Mouse (Mus musculus): ENCODE results near the gene Gm21761. TPM values are rescaled to one million over a fixed set of nuclear protein-coding genes. Genes with fewer than 3 reads are reported as not detected.
"Not testable (repeated sequence)": the region's sequence is repeated elsewhere in the genome, so short reads cannot be mapped to it uniquely, and the experiment has no call there.

Gm21761 gene
- total RNA-seq (2021) = not detected
- long read RNA-seq, experiment 1 = 0 reads
- long read RNA-seq, experiment 2 = 0 reads

- not testable (repeated sequence) for DNase-seq
Observed at GRCm38 (mm10) chr13:119929172-119929571, at the start of gene Gm21761. Gene Gm21761 (minus strand): TSS chr13:119929272.

DNA sequence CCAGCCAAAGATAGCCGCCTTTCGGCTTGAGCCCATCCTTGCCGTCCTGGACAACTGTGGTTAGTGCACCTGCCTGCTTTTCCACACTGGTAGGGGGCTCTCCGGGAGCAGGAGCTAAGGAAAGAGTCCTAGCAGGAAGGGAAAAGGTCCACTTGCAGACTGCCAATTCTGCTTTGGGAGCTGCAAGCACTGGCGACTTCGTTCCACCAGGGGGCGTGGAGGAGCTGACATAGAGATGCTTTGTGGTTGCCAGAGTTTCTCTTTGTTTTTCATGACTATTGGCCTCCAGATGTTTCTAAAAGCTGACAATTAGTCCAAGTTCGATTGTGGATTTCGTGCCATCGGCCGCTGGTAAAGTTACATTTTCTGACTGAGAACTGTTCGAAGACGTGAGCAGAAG lies 40.1 kb upstream of the Gm21761 start:
- DNase-seq = not testable (repeated sequence)

DNA sequence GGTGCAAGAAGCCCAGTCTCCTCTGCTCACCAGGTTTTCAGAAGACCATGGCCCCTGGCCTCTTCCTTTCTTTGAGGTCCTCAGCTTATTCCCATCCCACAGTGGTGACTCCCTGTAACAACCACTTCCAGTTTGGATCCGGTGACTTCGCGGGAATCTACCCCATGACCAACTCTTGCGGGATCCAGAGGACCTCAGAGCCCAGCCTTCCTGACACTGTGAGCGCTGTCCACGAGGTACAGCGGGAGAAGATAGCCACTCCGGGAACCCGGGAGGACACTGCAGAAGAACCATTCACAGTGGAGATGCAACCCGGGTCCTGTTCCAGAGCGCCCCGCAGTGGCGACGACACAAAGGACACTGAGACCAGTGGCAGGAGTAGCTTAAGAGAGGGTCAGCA lies 39.1 kb upstream of the Gm21761 start:
- not testable (repeated sequence) for DNase-seq

DNA sequence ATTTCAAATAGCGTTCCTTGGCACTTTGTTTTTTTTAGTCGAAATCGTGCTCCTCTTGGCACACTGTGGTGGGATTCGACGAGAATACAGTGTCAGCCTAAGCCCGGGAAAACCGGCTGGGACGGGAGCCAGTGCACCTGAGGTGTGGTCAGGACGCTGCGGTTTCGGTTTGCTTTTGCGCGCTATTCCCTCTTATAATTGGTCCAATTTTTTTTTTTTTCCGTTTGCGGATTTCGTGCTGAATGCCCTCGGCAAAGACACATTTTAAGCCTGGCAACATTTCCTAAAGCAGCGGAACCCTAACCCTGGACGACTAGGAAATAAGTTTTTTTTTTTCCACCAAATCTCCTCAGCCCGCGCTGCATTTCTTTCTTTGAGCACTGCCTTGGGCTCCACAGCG lies 36.9 kb upstream of the Gm21761 start:
- DNase-seq = peak; percentile 2 to 39

GRCm38 (mm10) chr13:119965302-119965952 lies 36.4 kb upstream of the Gm21761 start:
- DNase-seq = not testable (repeated sequence)

DNA sequence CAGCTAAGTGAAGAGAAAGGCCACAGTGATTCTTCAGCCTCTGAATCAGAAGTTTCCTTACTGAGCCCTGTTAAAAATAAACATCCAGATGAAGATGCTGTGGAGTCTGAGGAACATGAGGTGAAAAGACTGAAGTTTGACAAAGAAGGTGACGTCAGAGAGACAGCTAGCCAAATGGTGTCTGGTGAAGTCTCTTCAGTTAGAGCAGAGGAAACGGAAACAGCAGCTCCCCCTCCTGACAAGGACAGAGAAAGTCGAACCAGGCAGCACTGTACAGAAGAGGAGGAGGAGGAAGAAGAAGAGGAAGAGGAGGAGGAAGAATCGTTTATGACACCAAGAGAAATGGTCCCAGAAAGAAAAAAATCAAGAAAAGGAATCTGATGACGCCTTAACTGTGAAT lies 33.8 kb upstream of the Gm21761 start:
- not testable (repeated sequence) for DNase-seq

- not testable (repeated sequence) for DNase-seq
Observed at GRCm38 (mm10) chr13:119955567-119955966, 26.5 kb upstream of the Gm21761 start.

DNA sequence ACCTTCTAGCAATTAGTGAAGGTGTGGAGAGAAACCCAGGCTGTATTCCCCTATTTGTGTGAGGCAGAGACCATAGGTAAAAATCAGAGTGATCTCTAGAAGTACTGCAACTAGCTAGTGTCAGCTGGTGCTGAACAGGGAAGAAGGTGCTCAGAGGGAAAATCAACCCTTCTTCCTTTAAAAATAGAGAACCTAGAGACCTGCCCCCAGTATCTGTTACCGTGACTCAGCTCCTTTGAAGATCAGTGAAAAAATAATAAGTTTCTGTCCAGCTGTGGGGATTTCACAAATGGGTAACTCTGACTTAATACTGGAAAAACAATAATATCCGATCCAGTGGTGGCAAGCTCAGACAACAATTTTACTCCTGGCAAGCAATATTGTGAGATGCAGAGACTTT lies 26.0 kb upstream of the Gm21761 start:
- DNase-seq = not testable (repeated sequence)

DNA sequence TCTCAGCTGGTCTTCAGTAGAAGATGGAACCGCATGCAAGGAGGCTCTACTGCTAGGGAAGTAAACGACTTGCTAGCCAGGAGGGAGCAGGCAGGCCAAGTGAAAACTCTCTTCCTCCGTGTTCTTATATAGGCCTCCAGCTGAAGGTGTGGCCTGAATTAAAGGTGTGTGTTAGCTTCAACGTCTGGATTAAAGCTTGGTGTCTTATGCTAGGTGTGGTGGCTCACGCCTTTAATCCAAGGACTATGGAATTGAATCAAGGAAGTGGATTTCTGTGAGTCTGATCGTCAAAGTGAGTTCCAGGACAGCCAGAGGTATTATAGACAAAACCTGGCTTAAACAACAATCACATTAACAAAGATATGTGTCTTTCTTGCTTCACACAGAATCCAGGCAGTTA lies 21.6 kb upstream of the Gm21761 start, which contains the start of gene B020031M17Rik:
Gene B020031M17Rik, minus strand, starts transcription at position 101 of the 400 bp plus-strand sequence.
- DNase-seq = not testable (repeated sequence)

GRCm38 (mm10) chr13:119924597-119925340 lies 4.3 kb downstream of the Gm21761 start:
- not testable (repeated sequence) for DNase-seq

DNA sequence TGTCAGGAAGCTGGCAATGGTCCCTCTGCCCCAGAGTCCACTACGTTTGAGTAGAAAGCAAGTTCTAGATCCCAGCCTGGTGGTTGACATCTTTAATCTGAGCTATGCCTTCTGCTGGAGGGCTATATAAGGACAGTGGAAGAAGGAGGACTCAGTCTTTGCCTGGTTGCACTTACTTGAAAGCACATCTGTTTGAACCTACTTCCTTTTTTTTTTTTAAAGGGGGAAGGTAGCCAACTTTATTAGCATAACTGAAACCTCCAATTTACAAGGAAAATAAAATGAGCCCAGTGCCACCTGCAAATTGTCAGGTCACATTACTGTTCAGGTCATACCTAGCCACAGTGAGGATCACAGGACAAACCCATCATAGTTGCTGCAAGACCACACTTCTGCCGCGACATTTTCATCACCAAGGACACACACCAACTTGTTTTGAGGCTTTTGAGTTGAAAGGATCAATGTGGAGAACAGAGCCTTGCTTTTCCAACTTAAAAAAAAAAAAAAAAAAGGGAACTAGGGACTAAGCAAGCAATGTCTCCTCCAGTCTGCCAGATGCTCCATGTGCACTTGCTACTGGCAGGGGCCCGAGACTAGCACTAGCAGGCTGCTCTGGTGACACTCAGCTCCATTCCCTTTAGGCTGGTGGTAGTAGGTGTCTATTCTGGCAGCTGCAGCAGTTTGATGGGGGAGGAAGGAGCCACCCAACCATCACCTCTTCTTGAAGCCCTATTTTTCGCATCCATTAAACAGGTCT lies 11.9 kb downstream of the Gm21761 start:
- not testable (repeated sequence) for DNase-seq

- DNase-seq = not testable (repeated sequence)
Observed at GRCm38 (mm10) chr13:119916449-119916848, 12.6 kb downstream of the Gm21761 start.

DNA sequence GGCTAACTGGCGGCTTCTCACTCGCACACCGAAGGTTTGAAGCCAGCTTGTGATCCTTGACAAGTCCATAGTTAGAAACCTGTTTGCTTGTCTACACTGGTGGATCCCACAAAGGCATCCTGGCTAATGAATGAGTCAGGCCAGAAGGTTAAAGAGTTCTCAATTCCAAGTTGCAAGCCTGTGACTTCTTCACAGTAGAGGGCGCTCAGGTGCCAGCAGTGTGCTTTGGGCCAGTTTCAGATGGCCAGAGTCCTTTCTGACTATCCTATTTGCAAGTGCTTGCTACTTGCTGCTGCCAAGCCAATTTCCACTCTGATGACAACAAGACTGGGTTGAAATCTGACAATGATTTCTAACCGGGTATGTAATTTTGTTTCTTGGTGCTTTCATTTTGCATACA lies 30.5 kb downstream of the Gm21761 start:
- not testable (repeated sequence) for DNase-seq

GRCm38 (mm10) chr13:119894685-119895084 lies 34.4 kb downstream of the Gm21761 start, which contains the start of gene Tcstv1:
Gene Tcstv1 (minus strand): TSS chr13:119894785.
- not testable (repeated sequence) for DNase-seq

DNA sequence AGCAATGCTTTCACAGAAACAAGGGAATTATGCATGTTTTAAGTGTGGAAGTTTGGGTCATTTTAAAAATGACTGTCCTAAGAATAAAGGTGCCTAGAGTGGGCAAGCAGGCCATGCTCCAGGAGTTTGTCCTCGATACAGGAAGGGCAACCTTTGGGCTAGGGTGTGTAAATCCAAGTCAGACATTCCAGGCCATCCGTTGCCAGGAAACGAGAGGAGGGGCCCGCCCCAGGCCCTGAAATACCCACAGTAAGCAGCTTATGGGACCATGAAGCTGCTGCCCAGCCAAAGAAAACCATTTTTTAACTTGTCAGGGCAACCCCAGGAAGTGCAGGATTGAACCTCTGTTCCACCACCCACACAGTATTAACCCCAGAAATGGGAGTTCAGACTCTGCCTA lies 42.2 kb downstream of the Gm21761 start:
- DNase-seq = peak in 1 of 2 experiments; percentile 11

DNA sequence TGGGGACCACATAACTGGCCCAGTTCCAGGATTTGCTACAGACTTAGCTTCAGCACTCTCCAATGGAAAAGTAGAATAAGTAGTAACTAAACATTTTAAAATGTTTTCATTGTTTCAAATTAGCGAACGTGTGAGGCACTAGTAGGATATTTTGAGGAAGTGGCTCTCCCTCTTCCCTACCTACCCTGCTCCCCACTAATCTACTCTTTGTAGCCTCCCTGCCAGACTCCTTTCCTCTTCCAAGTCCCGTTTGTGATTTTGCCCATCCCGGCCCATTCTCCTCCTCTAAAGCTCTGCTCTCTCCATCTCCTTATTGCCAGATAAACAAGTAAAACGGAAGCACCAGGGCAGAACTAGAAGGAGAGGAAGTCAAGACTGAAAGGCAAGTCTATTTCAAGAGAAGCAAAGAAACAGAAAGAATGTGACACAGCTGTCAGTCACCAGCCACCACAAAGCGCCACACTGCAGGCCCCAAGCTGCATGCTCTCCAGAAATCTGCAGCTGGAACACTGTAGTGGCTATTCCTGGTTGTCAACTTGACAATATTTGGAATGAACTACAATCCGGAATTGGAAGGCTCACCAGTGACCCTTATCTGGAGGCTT lies 64.6 kb downstream of the Gm21761 start:
- DNase-seq = not testable (repeated sequence)

DNA sequence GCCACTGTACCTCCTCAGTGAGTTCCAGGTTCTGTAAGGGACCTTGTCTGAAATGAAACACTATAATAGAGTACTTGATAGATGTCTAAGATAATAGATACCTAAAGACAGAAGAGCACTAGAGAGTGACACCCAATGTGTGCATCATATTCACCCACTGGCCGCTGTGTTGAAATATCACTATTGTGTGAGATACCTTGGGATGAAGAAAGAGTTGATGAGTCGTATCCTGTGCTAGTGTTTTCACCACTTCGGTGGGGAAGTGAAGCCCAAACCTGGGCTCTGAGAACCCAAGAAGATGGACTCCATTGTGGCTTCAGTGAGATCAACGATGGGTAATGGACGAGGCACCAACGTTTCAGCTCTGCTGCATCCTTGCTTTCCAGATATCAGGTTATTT lies 66.7 kb downstream of the Gm21761 start:
- not testable (repeated sequence) for DNase-seq

Other genes starting within 250 kb of the Gm21761 start
- 100 to 1,000 TPM; 300 to 363 TPM for gene Hmgcs1, start 238.9 kb downstream of the Gm21761 start, total RNA-seq (2021)
- 1 to 10 TPM in 1 of 2 experiments, under 1 TPM in 1; 0.83 to 3.2 TPM for gene Nim1k, start 173.4 kb downstream of the Gm21761 start, total RNA-seq (2021)
- 10 to 100 TPM; 35.5 to 43.9 TPM for gene Zfp131, start 138.4 kb downstream of the Gm21761 start, total RNA-seq (2021)
- gene AF067063, start 99.1 kb downstream of the Gm21761 start, total RNA-seq (2021) = not detected
- gene D13Ertd608e, start 93.3 kb downstream of the Gm21761 start, total RNA-seq (2021) = not detected
- gene Tcstv1, start 34.5 kb downstream of the Gm21761 start, total RNA-seq (2021) = not detected
- not detected for gene B020031M17Rik, start 21.5 kb upstream of the Gm21761 start, total RNA-seq (2021)
- gene Gm36079, start 97.7 kb upstream of the Gm21761 start, total RNA-seq (2021) = not detected
- under 1 TPM; 0.26 to 0.53 TPM for gene Gm21188, start 122.9 kb upstream of the Gm21761 start, total RNA-seq (2021)
- gene Gm20767, start 211.0 kb upstream of the Gm21761 start, total RNA-seq (2021) = not detected
- gene Gm21818, start 243.2 kb upstream of the Gm21761 start, total RNA-seq (2021) = not detected

Data from adrenal gland, postnatal 36 days (tissue).